Mouse (Mus musculus) forebrain, embryonic 14.5 days (tissue): ENCODE measurements around the gene Tuba3a. TPM values are rescaled to one million over a fixed set of nuclear protein-coding genes. Genes with fewer than 3 reads are reported as not detected.
A peak's percentile ranks its signal among the peaks of the same experiment; 100 is the strongest.
"Not testable (repeated sequence)": the region's sequence is repeated elsewhere in the genome, so short reads cannot be mapped to it uniquely, and the experiment has no call there.

ENCODE experiments used
- ATAC-seq: fragments of 200-750 bp; cut with Nextera tagmentation; 2 replicates; pipeline ENCODE4 v1.8.0; 2017; ENCODE audit warnings: mild to moderate bottlenecking, moderate library complexity
- DNase-seq: peaks from one replicate; pipeline ENCODE4 v3.0.0-alpha.2; 2015; ENCODE audit warnings: low spot score
- H3K27ac ChIP-seq: fragments of 300-500 bp; sonication (generic); 2 replicates; pipeline ENCODE4 v1.5.1; 2014; ENCODE audit warnings: low read depth, mild to moderate bottlenecking, control low read depth, low read length, moderate library complexity
- H3K27me3 ChIP-seq: fragments of 300-500 bp; sonication (generic); replicated peaks from 2 replicates; pipeline ENCODE4 v1.6.1; 2014; ENCODE audit warnings: low read length, control low read depth, mixed read lengths; ENCODE audit not compliant: control insufficient read depth, insufficient read depth
- H3K36me3 ChIP-seq: fragments of 300-500 bp; sonication (generic); 2 replicates; pipeline ENCODE4 v1.6.1; 2014; ENCODE audit warnings: low read length, control low read depth; ENCODE audit not compliant: control insufficient read depth, insufficient read depth
- H3K4me1 ChIP-seq: fragments of 300-500 bp; sonication (generic); 2 replicates; pipeline ENCODE4 v1.6.1; 2014; ENCODE audit warnings: antibody characterized with exemption, low read length, control low read depth; ENCODE audit not compliant: control insufficient read depth, insufficient read depth
- H3K4me2 ChIP-seq: fragments of 300-500 bp; sonication (generic); 2 replicates; pipeline ENCODE4 v1.6.1; 2014; ENCODE audit warnings: mild to moderate bottlenecking, control low read depth, low read length
- H3K4me3 ChIP-seq: fragments of 300-500 bp; sonication (generic); 2 replicates; pipeline ENCODE4 v1.5.1; 2014; ENCODE audit warnings: low read depth, low read length, control low read depth
- H3K9ac ChIP-seq: fragments of 300-500 bp; sonication (generic); 2 replicates; pipeline ENCODE4 v1.6.1; 2014; ENCODE audit warnings: mild to moderate bottlenecking, low read length, control low read depth, moderate library complexity
- H3K9me3 ChIP-seq: fragments of 300-500 bp; sonication (generic); replicated peaks from 2 replicates; pipeline ENCODE4 v1.6.1; 2016; ENCODE audit warnings: low read length, control low read depth, mixed read lengths; ENCODE audit not compliant: control insufficient read depth
- WGBS: fragments of 180-500 bp; shearing (Covaris S2); extraction: QIAGEN DNeasy Blood & Tissue Kit; methylation state at CpG from one replicate; pipeline ENCODE4 v1.1.7; 2014; 5-methylcytosine and 5-hydroxymethylcytosine counted together
- polyA plus RNA-seq: library from polyadenylated mRNA; unstranded; fragments of >200 nt; fragmentation: Nextera tagmentation; extraction: Ambion mirVana; gene quantifications from 2 replicates; pipeline ENCODE4 v1.2.1, GENCODE M21; 2014

The Tuba3a gene
- polyA plus RNA-seq, 1 experiment from 2014 or later, result 0.15 TPM

DNA sequence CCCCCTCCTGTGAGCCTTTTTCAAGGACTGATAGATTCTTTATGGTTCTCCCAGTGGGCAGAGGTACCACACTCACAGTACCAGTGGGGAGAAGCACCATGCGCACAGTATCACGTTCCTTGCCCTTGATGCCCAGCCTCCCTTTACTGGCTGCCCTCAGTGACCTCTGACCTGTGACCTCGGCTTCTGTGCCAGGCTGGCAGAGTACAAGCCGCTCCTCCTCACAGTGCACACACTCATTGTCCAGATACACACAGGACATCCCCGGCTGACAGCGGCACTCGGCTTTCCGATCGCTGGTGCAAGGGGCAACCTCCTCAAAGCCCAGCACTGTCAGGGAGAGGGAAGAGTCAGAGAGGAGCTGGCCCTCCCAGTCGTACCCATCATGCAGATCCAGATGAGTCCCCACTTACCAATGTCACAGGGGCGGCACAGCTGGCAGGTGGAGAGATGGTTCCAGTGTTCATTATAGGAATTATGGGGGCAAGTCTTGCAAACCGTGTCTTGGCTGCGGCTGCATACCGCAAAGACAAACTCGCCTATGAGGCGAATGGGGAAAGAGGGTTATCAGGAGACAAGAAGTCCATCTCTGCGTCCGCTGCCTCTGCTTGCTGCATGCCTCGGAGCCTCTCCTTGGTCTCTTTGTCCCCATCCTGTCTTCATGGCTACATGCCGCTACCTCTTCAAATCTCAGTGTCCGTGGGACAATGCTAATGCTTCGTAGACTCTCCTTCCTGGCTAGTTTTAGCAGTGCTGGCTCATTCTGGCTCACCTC is 26.9 kb upstream of the Tuba3a start:
- 77% methylated on average over 22 of the region's 22 CpGs for WGBS

DNA sequence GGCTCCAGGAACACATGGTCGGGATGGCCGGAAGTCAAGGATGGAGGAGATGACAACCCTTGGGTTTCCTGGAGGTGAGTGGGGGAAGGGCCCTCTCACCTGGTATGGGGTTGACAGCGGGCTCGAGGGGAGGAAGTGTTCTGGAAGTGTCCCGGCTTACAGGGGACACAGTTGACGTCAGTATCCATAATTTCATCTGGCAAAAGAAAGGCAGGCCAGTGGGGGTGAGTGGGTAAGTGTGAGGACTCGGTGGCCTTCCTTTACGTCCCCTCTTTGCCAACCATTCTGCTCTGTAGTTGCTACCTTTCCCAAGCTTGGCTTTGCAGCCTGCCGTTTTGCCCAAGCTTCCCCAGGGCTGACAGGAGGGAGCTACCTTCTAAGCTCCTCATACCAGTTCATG is 26.3 kb upstream of the Tuba3a start:
- peaks cover 7% of the 10 kb centered on the region for H3K4me1 ChIP-seq
- H3K36me3 ChIP-seq, result no peaks in the 10 kb centered on the region
- no peak overlapping the region for H3K9ac ChIP-seq
- no peak overlapping the region for H3K4me3 ChIP-seq
- no peaks in the 10 kb centered on the region; the same call in 1 of the 2 replicates for H3K27me3 ChIP-seq
- DNase-seq (no peak), ATAC-seq (no peak)
- no peak overlapping the region for H3K4me2 ChIP-seq
- H3K27ac ChIP-seq, result no peak overlapping the region
- WGBS, result 89% methylated on average over 9 of the region's 9 CpGs
- no peaks in the 10 kb centered on the region for H3K9me3 ChIP-seq

More for the DNA sequence above, 26.9 kb upstream of the Tuba3a start:
- Histone ChIP-seq H3K4me3 (peak overlapping the region; percentile 25), H3K4me2 (peak overlapping the region; percentile 62), H3K27ac (no peak overlapping the region), H3K4me1 (peaks cover 7% of the 10 kb centered on the region), H3K27me3 (no peaks in the 10 kb centered on the region; the same call in 1 of the 2 replicates), H3K9me3 (no peaks in the 10 kb centered on the region), H3K36me3 (no peaks in the 10 kb centered on the region), H3K9ac (peak overlapping the region; percentile 69)
- no peak for DNase-seq
- ATAC-seq, result no peak

DNA sequence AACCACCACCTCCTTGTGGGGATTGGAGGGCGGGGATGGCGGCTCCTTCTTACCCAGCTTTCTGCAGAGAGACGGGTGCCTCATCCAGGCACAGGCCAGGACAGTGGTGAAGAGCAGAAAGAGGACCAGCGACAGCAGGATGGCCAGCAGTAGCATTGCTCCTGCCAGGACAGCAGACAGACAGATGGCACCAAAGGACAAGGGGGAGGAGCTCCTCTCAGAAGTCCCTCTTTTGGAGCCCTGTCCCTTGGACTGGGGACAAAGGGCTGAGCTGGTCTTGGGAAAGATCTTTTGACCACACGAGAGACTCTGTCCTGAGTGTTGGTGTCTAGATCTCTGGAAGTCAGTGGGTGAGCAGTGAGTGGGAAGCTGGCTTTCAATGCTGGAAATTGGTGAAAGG is 23.6 kb upstream of the Tuba3a start:
- H3K27me3 ChIP-seq, result no peaks in the 10 kb centered on the region; the same call in 1 of the 2 replicates
- no peak overlapping the region for H3K4me2 ChIP-seq
- H3K9me3 ChIP-seq, result no peaks in the 10 kb centered on the region
- no peak overlapping the region for H3K9ac ChIP-seq
- no peak for ATAC-seq
- H3K36me3 ChIP-seq, result no peaks in the 10 kb centered on the region
- H3K4me3 ChIP-seq, result no peak overlapping the region
- DNase-seq, result no peak
- WGBS, result 41% methylated on average over 5 of the region's 5 CpGs
- H3K4me1 ChIP-seq, result peaks cover 7% of the 10 kb centered on the region
- H3K27ac ChIP-seq, result no peak overlapping the region

DNA sequence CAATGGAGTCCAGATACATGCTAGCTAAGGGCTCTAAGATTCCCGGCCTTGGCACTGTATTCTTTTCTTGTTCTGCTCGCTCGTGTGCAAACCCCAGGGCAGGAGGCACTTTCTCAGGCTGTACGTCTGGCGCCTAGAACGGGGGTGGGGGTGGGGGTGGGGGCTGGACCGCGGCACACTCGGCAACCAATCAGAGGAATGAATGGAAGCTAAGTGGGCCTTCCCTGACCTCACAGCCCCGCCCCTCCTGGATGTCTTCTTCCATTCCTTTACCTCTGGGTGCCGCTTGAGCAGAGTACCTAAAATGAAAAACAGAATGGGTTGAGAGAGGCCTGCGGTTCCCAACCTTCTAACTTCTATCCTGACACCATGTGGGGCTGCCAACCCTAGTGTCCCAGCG is 23.1 kb upstream of the Tuba3a start:
- H3K27me3 ChIP-seq, result no peaks in the 10 kb centered on the region
- no peak overlapping the region for H3K4me2 ChIP-seq
- H3K4me3 ChIP-seq, result no peak overlapping the region
- peaks cover 6% of the 10 kb centered on the region for H3K4me1 ChIP-seq
- ATAC-seq (peak; percentile 45; the same call in 1 of the 2 replicates), DNase-seq (no peak)
- H3K9me3 ChIP-seq, result no peaks in the 10 kb centered on the region
- no peak overlapping the region for H3K27ac ChIP-seq
- H3K9ac ChIP-seq, result no peak overlapping the region
- WGBS, result 8% methylated on average over 13 of the region's 13 CpGs
- H3K36me3 ChIP-seq, result no peaks in the 10 kb centered on the region

DNA sequence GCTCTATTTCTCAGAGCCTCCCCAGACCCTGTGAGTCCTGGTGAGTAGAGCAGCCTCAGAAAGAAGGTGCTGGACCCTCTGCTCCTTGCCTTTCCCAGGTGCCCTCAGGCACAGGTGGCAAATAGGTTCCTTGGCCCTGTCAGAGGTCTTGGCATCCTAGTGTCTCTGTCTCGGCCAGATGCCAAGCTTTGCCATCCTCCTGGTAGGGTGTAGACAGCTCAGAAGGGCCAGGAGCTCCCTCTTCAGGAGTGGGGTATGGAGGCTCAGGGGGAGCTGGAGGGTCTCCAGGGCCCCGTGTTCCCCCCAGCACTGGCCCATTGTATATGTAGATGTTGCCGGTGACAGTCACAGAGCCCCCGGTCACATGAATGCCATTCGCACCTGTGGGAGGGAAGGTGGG is 21.2 kb upstream of the Tuba3a start:
- H3K9ac ChIP-seq, result no peak overlapping the region
- no peaks in the 10 kb centered on the region for H3K36me3 ChIP-seq
- H3K4me2 ChIP-seq, result no peak overlapping the region
- WGBS, result 89% methylated on average over 5 of the region's 5 CpGs
- H3K27me3 ChIP-seq, result no peaks in the 10 kb centered on the region
- no peaks in the 10 kb centered on the region for H3K4me1 ChIP-seq
- no peak for DNase-seq
- H3K27ac ChIP-seq, result no peak overlapping the region
- no peak for ATAC-seq
- no peaks in the 10 kb centered on the region for H3K9me3 ChIP-seq
- H3K4me3 ChIP-seq, result no peak overlapping the region

DNA sequence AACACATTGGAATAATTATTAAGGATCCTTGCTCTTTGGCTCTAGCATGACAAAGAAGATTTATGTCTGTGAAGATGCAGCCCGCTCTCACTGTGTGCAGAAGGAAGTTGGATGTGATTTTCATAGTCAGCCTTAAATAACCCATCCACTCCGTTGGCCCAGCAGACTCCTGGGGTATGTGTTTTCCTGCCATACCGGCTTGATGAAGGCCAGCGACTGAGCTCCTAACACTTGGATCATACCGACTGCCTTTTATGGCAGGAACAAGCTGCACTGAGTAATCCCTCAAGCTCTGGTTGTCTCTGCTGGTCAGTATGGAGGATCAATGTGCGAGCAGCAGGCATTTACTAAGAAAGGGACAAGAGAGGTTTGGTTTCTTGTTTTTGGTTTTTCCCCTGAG is 19.6 kb upstream of the Tuba3a start:
- 92% methylated on average over 6 of the region's 6 CpGs for WGBS
- H3K4me3 ChIP-seq, result no peak overlapping the region
- no peak overlapping the region for H3K9ac ChIP-seq
- H3K27me3 ChIP-seq, result no peaks in the 10 kb centered on the region
- no peaks in the 10 kb centered on the region for H3K36me3 ChIP-seq
- DNase-seq, result no peak
- no peak for ATAC-seq
- H3K4me1 ChIP-seq, result no peaks in the 10 kb centered on the region
- H3K4me2 ChIP-seq, result no peak overlapping the region
- no peaks in the 10 kb centered on the region for H3K9me3 ChIP-seq
- H3K27ac ChIP-seq, result no peak overlapping the region

DNA sequence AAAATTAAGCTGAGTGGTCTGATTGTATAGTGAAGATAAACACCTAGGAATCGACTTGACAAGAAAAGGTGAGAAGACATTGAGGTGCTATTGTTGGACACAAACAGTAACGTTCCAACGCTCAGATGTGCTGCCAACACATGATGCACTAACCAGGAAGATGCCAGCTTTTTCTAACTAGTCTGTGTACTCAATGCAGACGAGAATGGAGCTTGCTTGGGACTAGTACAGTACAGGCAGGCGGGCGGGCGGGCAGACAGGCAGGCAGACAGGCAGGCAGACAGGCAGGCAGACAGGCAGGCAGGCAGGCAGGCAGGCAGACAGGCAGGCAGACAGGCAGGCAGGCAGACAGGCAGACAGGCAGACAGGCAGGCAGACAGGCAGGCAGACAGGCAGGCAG is 18.6 kb upstream of the Tuba3a start:
- not testable (repeated sequence) for H3K9ac ChIP-seq, ATAC-seq, H3K27me3 ChIP-seq, H3K4me1 ChIP-seq, H3K4me2 ChIP-seq, H3K9me3 ChIP-seq, H3K36me3 ChIP-seq, H3K27ac ChIP-seq, DNase-seq, H3K4me3 ChIP-seq
- WGBS, result 82% methylated on average over 7 of the region's 7 CpGs

DNA sequence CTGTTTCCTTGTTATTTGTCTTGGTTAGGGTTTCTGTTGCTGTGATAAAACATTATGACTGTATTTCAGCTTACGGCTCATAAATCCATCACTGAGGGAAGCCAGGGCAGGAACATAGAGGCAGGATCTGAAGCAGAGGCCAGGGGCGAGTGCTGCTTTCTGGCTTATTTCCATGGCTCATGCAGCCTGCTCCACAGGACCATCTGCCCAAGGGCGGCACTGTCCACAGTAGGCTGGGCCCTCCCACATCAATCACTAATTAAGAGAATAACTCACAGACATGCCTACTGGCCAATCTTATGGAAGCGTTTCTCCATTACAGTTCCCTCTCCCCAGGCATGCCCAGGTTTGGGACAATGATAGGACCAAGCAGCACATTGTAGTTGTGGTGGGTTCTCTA is 17.4 kb upstream of the Tuba3a start:
- Histone ChIP-seq H3K4me2 (no peak overlapping the region), H3K4me3 (no peak overlapping the region), H3K27me3 (no peaks in the 10 kb centered on the region), H3K9ac (no peak overlapping the region), H3K36me3 (no peaks in the 10 kb centered on the region), H3K27ac (no peak overlapping the region), H3K9me3 (no peaks in the 10 kb centered on the region), H3K4me1 (no peaks in the 10 kb centered on the region)
- ATAC-seq (no peak), DNase-seq (no peak)
- WGBS, result 65% methylated on average over 4 of the region's 4 CpGs

DNA sequence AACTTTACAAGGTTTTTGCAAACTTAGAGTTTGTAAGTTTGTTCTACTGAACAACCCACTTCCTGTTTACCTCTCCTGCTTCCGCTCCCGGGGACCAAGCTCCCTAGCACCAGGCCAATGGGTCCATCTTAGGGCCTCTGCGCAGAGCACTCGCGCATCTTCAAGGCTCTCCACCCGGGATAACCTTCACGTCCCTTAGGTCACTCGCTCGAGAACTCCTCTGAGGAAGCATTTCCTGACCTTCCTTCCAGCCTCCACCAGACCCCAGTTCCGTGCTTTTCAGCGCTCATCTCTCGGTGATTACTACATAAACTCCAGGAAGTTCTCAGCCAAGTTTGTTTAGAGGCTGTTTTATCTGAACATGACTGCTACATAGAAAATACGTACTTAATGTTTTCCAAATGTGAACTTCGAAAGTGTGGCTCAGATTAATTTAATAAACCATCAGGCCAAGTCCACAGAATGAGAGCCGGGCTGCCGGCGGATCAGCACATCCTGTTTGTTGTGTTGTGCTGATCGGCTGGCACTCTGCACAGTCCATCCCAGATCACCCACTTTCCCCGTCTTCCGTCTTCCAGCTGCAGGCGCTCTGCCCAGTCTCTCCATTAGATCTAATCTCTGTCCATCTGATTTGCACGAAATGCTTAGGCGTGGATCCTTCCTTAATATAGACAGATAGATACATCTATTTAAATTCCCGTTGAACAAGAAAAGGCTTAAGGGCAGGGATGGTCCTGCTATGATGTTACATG is 16.6 kb upstream of the Tuba3a start:
- 91% methylated on average over 24 of the region's 24 CpGs for WGBS
- Histone ChIP-seq H3K4me3 (no peak overlapping the region), H3K9ac (no peak overlapping the region), H3K9me3 (no peaks in the 10 kb centered on the region), H3K36me3 (no peaks in the 10 kb centered on the region), H3K4me2 (no peak overlapping the region), H3K27me3 (no peaks in the 10 kb centered on the region), H3K27ac (no peak overlapping the region), H3K4me1 (no peaks in the 10 kb centered on the region)
- no peak for ATAC-seq
- DNase-seq, result no peak
